Mouse (Mus musculus) liver, adult 2 months (tissue): Measurements from ENCODE around the gene Cstf2.

Experiments
- CTCF ChIP-seq: fragments of 200-500 bp; IDR thresholded peaks from 2 replicates; pipeline ENCODE4 v1.5.1; 2011; ENCODE audit warnings: low read depth, low read length, control low read depth
- POLR2A ChIP-seq: fragments of 200-500 bp; IDR thresholded peaks from 2 replicates; pipeline ENCODE4 v1.6.1; 2011; ENCODE audit warnings: low read length, control low read depth; ENCODE audit not compliant: insufficient read depth; ENCODE audit errors: extremely low read depth

GRCm38 (mm10) chrX:134111767-134112166, 52.8 kb downstream of the Cstf2 start:
- TF ChIP-seq POLR2A = no peak
- no peak for TF ChIP-seq CTCF
